Mouse (Mus musculus) stomach, embryonic 16.5 days (tissue): ENCODE measurements around the gene Fmr1. TPM values are rescaled to one million over a fixed set of nuclear protein-coding genes. Genes with fewer than 3 reads are reported as not detected.
A peak's percentile ranks its signal among the peaks of the same experiment; 100 is the strongest.
"Not testable (repeated sequence)": the region's sequence is repeated elsewhere in the genome, so short reads cannot be mapped to it uniquely, and the experiment has no call there.

Source experiments
- ATAC-seq: fragments of 200-750 bp; cut with Nextera tagmentation; 2 replicates; pipeline ENCODE4 v1.8.0; 2017; ENCODE audit warnings: moderate number of reproducible peaks, moderate TSS enrichment; ENCODE audit not compliant: insufficient read depth, low FRiP score
- H3K27ac ChIP-seq: fragments of 300-500 bp; sonication (generic); 2 replicates; pipeline ENCODE4 v1.5.1; 2014; ENCODE audit warnings: low read length
- H3K27me3 ChIP-seq: fragments of 300-500 bp; sonication (generic); 2 replicates; pipeline ENCODE4 v1.6.1; 2014; ENCODE audit warnings: low read length, control low read depth, mixed read lengths; ENCODE audit not compliant: control insufficient read depth, insufficient read depth
- H3K36me3 ChIP-seq: fragments of 300-500 bp; sonication (generic); 2 replicates; pipeline ENCODE4 v1.6.1; 2014; ENCODE audit warnings: low read length; ENCODE audit not compliant: control insufficient read depth, insufficient read depth
- H3K4me1 ChIP-seq: fragments of 300-500 bp; sonication (generic); 2 replicates; pipeline ENCODE4 v1.6.1; 2014; ENCODE audit warnings: low read length, control low read depth, mixed read lengths; ENCODE audit not compliant: control insufficient read depth, insufficient read depth
- H3K4me2 ChIP-seq: fragments of 300-500 bp; sonication (generic); 2 replicates; pipeline ENCODE4 v1.6.1; 2014; ENCODE audit warnings: low read depth, low read length, mixed read lengths
- H3K4me3 ChIP-seq: fragments of 300-500 bp; sonication (generic); replicated peaks from 2 replicates; pipeline ENCODE4 v1.5.1; 2014; ENCODE audit warnings: mild to moderate bottlenecking, low read length
- H3K9ac ChIP-seq: fragments of 300-500 bp; sonication (generic); 2 replicates; pipeline ENCODE4 v1.6.1; 2014; ENCODE audit warnings: low read length
- H3K9me3 ChIP-seq: fragments of 300-500 bp; sonication (generic); replicated peaks from 2 replicates; pipeline ENCODE4 v1.6.1; 2016; ENCODE audit warnings: low read length, control low read depth; ENCODE audit not compliant: control insufficient read depth
- WGBS: fragments of 180-500 bp; shearing (Covaris S2); extraction: QIAGEN DNeasy Blood & Tissue Kit; methylation state at CpG from one replicate; pipeline ENCODE4 v1.1.7; 2014; 5-methylcytosine and 5-hydroxymethylcytosine counted together
- polyA plus RNA-seq: library from polyadenylated mRNA; unstranded; fragments of >200 nt; fragmentation: Nextera tagmentation; extraction: Ambion mirVana; gene quantifications from 2 replicates; pipeline ENCODE4 v1.2.1, GENCODE M21; 2015

Gene Fmr1
- 45.1 and 52.4 TPM in 2 replicates for polyA plus RNA-seq

GRCm38 (mm10) chrX:68678333-68678740, at the start of gene Fmr1:
TSS of gene Fmr1 (plus strand) at chrX:68678541.
- Histone ChIP-seq H3K4me3 (peak within 1 kb of the TSS; percentile 67), H3K27me3 (no peaks in the 10 kb centered on the region), H3K4me1 (no peaks in the 10 kb centered on the region), H3K9ac (peak within 1 kb of the TSS; percentile 83), H3K27ac (peak within 1 kb of the TSS; percentile 91), H3K9me3 (no peaks in the 10 kb centered on the region), H3K36me3 (no peaks in the 10 kb centered on the region), H3K4me2 (peak within 1 kb of the TSS; percentile 57)
- 10% methylated on average over 23 of the region's 49 CpGs for WGBS
- peak; percentile 97 for ATAC-seq

GRCm38 (mm10) chrX:68641603-68642002, 36.7 kb upstream of the Fmr1 start:
- no peaks in the 10 kb centered on the region for H3K36me3 ChIP-seq
- H3K9me3 ChIP-seq: no peaks in the 10 kb centered on the region
- H3K27me3 ChIP-seq: no peaks in the 10 kb centered on the region
- no peak overlapping the region for H3K9ac ChIP-seq
- H3K4me1 ChIP-seq: no peaks in the 10 kb centered on the region
- H3K4me2 ChIP-seq: no peak overlapping the region
- 50% methylated on average over 1 of the region's 1 CpGs for WGBS
- no peak overlapping the region for H3K4me3 ChIP-seq
- no peak for ATAC-seq
- H3K27ac ChIP-seq: no peak overlapping the region

- Histone ChIP-seq H3K4me2 (no peak overlapping the region), H3K36me3 (no peaks in the 10 kb centered on the region), H3K4me1 (no peaks in the 10 kb centered on the region), H3K9me3 (no peaks in the 10 kb centered on the region), H3K27ac (no peak overlapping the region), H3K27me3 (no peaks in the 10 kb centered on the region), H3K9ac (no peak overlapping the region), H3K4me3 (no peak overlapping the region)
- ATAC-seq: no peak
- 43% methylated on average over 7 of the region's 7 CpGs for WGBS
Measured at GRCm38 (mm10) chrX:68645154-68645919, 33.0 kb upstream of the Fmr1 start.

- H3K9ac ChIP-seq: no peak overlapping the region
- H3K4me3 ChIP-seq: no peak overlapping the region; the same call in 1 of the 2 replicates
- H3K27ac ChIP-seq: no peak overlapping the region; the same call in 1 of the 2 replicates
- H3K9me3 ChIP-seq: no peaks in the 10 kb centered on the region
- ATAC-seq: no peak
- WGBS: 45% methylated on average over 1 of the region's 1 CpGs
- no peaks in the 10 kb centered on the region for H3K36me3 ChIP-seq
- no peaks in the 10 kb centered on the region for H3K27me3 ChIP-seq
- H3K4me2 ChIP-seq: peak overlapping the region; percentile 57
- H3K4me1 ChIP-seq: no peaks in the 10 kb centered on the region
Measured at GRCm38 (mm10) chrX:68677508-68677907, 833 bp upstream of the Fmr1 start.

GRCm38 (mm10) chrX:68678815-68679486, 610 bp downstream of the Fmr1 start:
- 14% methylated on average over 60 of the region's 67 CpGs for WGBS

GRCm38 (mm10) chrX:68684706-68685105, 6.4 kb downstream of the Fmr1 start:
- 62% methylated on average over 2 of the region's 2 CpGs for WGBS
- Histone ChIP-seq H3K36me3 (no peaks in the 10 kb centered on the region), H3K4me3 (no peak overlapping the region), H3K9ac (no peak overlapping the region), H3K9me3 (no peaks in the 10 kb centered on the region), H3K27me3 (no peaks in the 10 kb centered on the region), H3K4me2 (no peak overlapping the region), H3K27ac (no peak overlapping the region), H3K4me1 (no peaks in the 10 kb centered on the region)
- ATAC-seq: no peak

More at GRCm38 (mm10) chrX:68678815-68679486, 610 bp downstream of the Fmr1 start:
- ATAC-seq: peak; percentile 14
- H3K9ac ChIP-seq: peak overlapping the region; percentile 83
- H3K4me1 ChIP-seq: no peaks in the 10 kb centered on the region
- peak overlapping the region; percentile 91 for H3K27ac ChIP-seq
- H3K27me3 ChIP-seq: no peaks in the 10 kb centered on the region
- H3K36me3 ChIP-seq: no peaks in the 10 kb centered on the region
- peak overlapping the region; percentile 49 for H3K4me2 ChIP-seq
- no peaks in the 10 kb centered on the region for H3K9me3 ChIP-seq
- H3K4me3 ChIP-seq: peak overlapping the region; percentile 67

- not testable (repeated sequence) for H3K27ac ChIP-seq, H3K27me3 ChIP-seq, H3K36me3 ChIP-seq, H3K4me1 ChIP-seq, ATAC-seq, H3K9ac ChIP-seq, H3K4me2 ChIP-seq, H3K4me3 ChIP-seq, H3K9me3 ChIP-seq
- WGBS: 81% methylated on average over 8 of the region's 8 CpGs
Measured at GRCm38 (mm10) chrX:68691936-68692335, 13.6 kb downstream of the Fmr1 start.

- ATAC-seq: no peak
- Histone ChIP-seq H3K4me3 (no peak overlapping the region), H3K4me1 (no peaks in the 10 kb centered on the region), H3K9ac (no peak overlapping the region), H3K4me2 (no peak overlapping the region), H3K27ac (no peak overlapping the region), H3K27me3 (no peaks in the 10 kb centered on the region), H3K36me3 (no peaks in the 10 kb centered on the region), H3K9me3 (no peaks in the 10 kb centered on the region)
- 65% methylated on average over 1 of the region's 1 CpGs for WGBS
Measured at GRCm38 (mm10) chrX:68736902-68737301, 58.6 kb downstream of the Fmr1 start.

- Histone ChIP-seq H3K27me3 (no peaks in the 10 kb centered on the region), H3K27ac (no peak overlapping the region), H3K9me3 (no peaks in the 10 kb centered on the region), H3K4me2 (no peak overlapping the region), H3K4me1 (no peaks in the 10 kb centered on the region), H3K36me3 (no peaks in the 10 kb centered on the region), H3K4me3 (no peak overlapping the region), H3K9ac (no peak overlapping the region)
- ATAC-seq: no peak
- 46% methylated on average over 2 of the region's 2 CpGs for WGBS
Measured at GRCm38 (mm10) chrX:68740088-68740487, 61.7 kb downstream of the Fmr1 start.
